8 mouse cellular contexts compared by ENCODE assay signal in the genomic region with DNA sequence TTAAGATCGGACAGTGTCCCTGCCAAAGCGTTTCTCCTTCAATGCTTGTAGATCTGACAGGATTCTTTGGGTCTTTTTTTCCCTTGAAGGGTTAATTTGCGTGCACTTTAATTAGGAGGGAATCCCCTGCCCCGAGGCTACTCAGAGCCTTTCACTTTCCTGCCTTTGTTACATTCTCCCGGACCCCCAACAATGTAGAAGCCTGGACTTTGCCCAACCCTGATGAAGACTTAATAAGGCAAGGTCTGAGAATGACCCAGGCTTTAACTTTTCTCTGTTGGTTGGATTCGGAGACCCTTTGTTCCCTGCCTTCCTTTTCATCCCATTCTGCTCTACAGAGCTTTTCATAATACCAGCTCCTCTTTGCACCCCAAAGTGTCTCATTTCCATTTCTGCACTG. TPM values are rescaled to one million over a fixed set of nuclear protein-coding genes. Genes with fewer than 3 reads are reported as not detected.
DNase-seq lines count a peak whose midpoint lies in the region; ATAC-seq and TF ChIP-seq lines count a peak whose summit lies in the region.
"Had no signal": no experiment of that assay in that cellular context is flagged by ENCODE, and none has a peak within 500 bp of the region (broad histone marks: within the 10 kb centered on the region; RNA-seq: fewer than 3 reads in every experiment).

No protein-coding gene starts in this region.

- WGBS in lung, embryonic 15.5 days = 69% methylated on average over 6 of the region's 6 CpGs
- WGBS in lung, postnatal 0 days = 72% methylated on average over 6 of the region's 6 CpGs
- 33% methylated on average over 6 of the region's 6 CpGs for WGBS in forebrain, embryonic 12.5 days

- peaks cover 6% of the 10 kb centered on the region; the same call in 1 of the 2 replicates for H3K27me3 ChIP-seq in lung, embryonic 15.5 days
- no peaks in the 10 kb centered on the region for H3K27me3 ChIP-seq in lung, postnatal 0 days (replicated peaks; ENCODE audit: insufficient read depth, low read length)
- H3K27me3 ChIP-seq in forebrain, embryonic 12.5 days = no peaks in the 10 kb centered on the region
- H3K27me3 ChIP-seq: liver, embryonic 13.5 days had no signal

- H3K4me3 ChIP-seq in lung, embryonic 15.5 days = 0 out of 2 replicates have a peak overlapping the region, but pooled peaks have one; percentile 64
- H3K4me3 ChIP-seq in lung, postnatal 0 days (ENCODE audit: low read depth, low read length) = no peak overlapping the region
- peak overlapping the region; percentile 68 for H3K4me3 ChIP-seq in forebrain, embryonic 12.5 days (replicated peaks)

- DNase-seq in lung, postnatal 0 days (ENCODE audit: low spot score) = no peak
- DNase-seq in mesoderm, embryonic 11.5 days (ENCODE audit: low read depth, low spot score) = peak; percentile 51
- DNase-seq in adrenal gland, postnatal 25 days = no peak
- DNase-seq in left cerebral cortex, adult 8-10 months (ENCODE audit: low spot score in 2 of 2) = no peak

- no peak for TF ChIP-seq EP300 in lung, postnatal 0 days (IDR thresholded peaks at IDR 0.05)

- H3K9ac ChIP-seq in lung, embryonic 15.5 days = no peak overlapping the region
- H3K9ac ChIP-seq in lung, postnatal 0 days (replicated peaks; ENCODE audit: low read depth) = no peak overlapping the region
- peak overlapping the region; percentile 50 for H3K9ac ChIP-seq in forebrain, embryonic 12.5 days

- no peak overlapping the region for H3K27ac ChIP-seq in lung, embryonic 15.5 days
- no peak overlapping the region for H3K27ac ChIP-seq in lung, postnatal 0 days (ENCODE audit: low read length)
- H3K27ac ChIP-seq in forebrain, embryonic 12.5 days = peak overlapping the region; percentile 97
- H3K27ac ChIP-seq: liver, embryonic 13.5 days had no signal

- H3K9me3 ChIP-seq in lung, embryonic 15.5 days = no peaks in the 10 kb centered on the region
- no peaks in the 10 kb centered on the region; the same call in 1 of the 2 replicates for H3K9me3 ChIP-seq in lung, postnatal 0 days (ENCODE audit: low read length)
- H3K9me3 ChIP-seq in forebrain, embryonic 12.5 days = peaks cover 15% of the 10 kb centered on the region
- H3K9me3 ChIP-seq: liver, embryonic 13.5 days had no signal

- peaks cover 9% of the 10 kb centered on the region; the same call in 1 of the 2 replicates for H3K4me1 ChIP-seq in lung, embryonic 15.5 days
- H3K4me1 ChIP-seq in lung, postnatal 0 days (ENCODE audit: insufficient read depth, low read depth, low read length) = no peaks in the 10 kb centered on the region; the same call in 1 of the 2 replicates
- H3K4me1 ChIP-seq in forebrain, embryonic 12.5 days = peaks cover 6% of the 10 kb centered on the region; the same call in 1 of the 2 replicates
- H3K4me1 ChIP-seq: liver, embryonic 13.5 days had no signal

- H3K36me3 ChIP-seq in lung, embryonic 15.5 days = no peaks in the 10 kb centered on the region
- H3K36me3 ChIP-seq in lung, postnatal 0 days (ENCODE audit: insufficient read depth, low read length) = no peaks in the 10 kb centered on the region
- H3K36me3 ChIP-seq in forebrain, embryonic 12.5 days (replicated peaks) = no peaks in the 10 kb centered on the region
- H3K36me3 ChIP-seq: liver, embryonic 13.5 days had no signal

- ATAC-seq in lung, embryonic 15.5 days (ENCODE audit: borderline replicate concordance, extremely low read depth, low FRiP score, low TSS enrichment) = no peak
- no peak for ATAC-seq in lung, postnatal 0 days
- peak; percentile 56 for ATAC-seq in forebrain, embryonic 12.5 days (ENCODE audit: low FRiP score)
- ATAC-seq in erythroid progenitor cell, adult 5-6 weeks (replicated peaks; ENCODE audit: low FRiP score, poor library complexity, severe bottlenecking) = no peak

- TF ChIP-seq CTCF in lung, postnatal 0 days (IDR thresholded peaks at IDR 0.05) = no peak

- H3K4me2 ChIP-seq in lung, embryonic 15.5 days = no peak overlapping the region
- H3K4me2 ChIP-seq in lung, postnatal 0 days (replicated peaks; ENCODE audit: low read depth, low read length) = no peak overlapping the region
- H3K4me2 ChIP-seq in forebrain, embryonic 12.5 days = peak overlapping the region; percentile 66

RNA-seq across cellular contexts. Expression of a gene that starts 0.6 kb away (rescaled TPM):
- polyA plus RNA-seq in lung, embryonic 15.5 days (2015; fragmentation: Nextera tagmentation; extraction: Ambion mirVana) = 5.0 and 5.1 TPM in 2 replicates
- polyA plus RNA-seq in lung, postnatal 0 days (2015; fragmentation: Nextera tagmentation; extraction: Ambion mirVana) = 2.2 and 2.8 TPM in 2 replicates
- polyA plus RNA-seq in forebrain, embryonic 12.5 days (2016; fragmentation: Nextera tagmentation; extraction: Ambion mirVana) = 25.1 and 25.5 TPM in 2 replicates
- total RNA-seq in adrenal gland, postnatal 25 days (2021) = 1.3 and 1.9 TPM in 2 replicates
- total RNA-seq in left cerebral cortex, adult 8-10 months (2022) = under 1 TPM; 0.36 to 0.98 (median 0.55) TPM
- total RNA-seq in erythroid progenitor cell, adult 5-6 weeks (2015; ENCODE audit: low replicate concordance) = not detected in 2 replicates
- not detected in 2 replicates for total RNA-seq in erythroid progenitor cell, adult 5-6 weeks (2017; ENCODE audit: low replicate concordance)

RNA-seq across cellular contexts. Expression of a gene that starts 43.7 kb away (rescaled TPM):
- 31.0 and 33.7 TPM in 2 replicates for polyA plus RNA-seq in lung, embryonic 15.5 days (2015; fragmentation: Nextera tagmentation; extraction: Ambion mirVana)
- polyA plus RNA-seq in lung, postnatal 0 days (2015; fragmentation: Nextera tagmentation; extraction: Ambion mirVana) = 10.2 and 10.6 TPM in 2 replicates
- polyA plus RNA-seq in forebrain, embryonic 12.5 days (2016; fragmentation: Nextera tagmentation; extraction: Ambion mirVana) = 82.2 and 91.4 TPM in 2 replicates
- total RNA-seq in adrenal gland, postnatal 25 days (2021) = 2.0 and 3.1 TPM in 2 replicates
- under 1 TPM in 3 of 4 experiments, not detected in 1; 0.27 to 0.46 (median 0.37) TPM for total RNA-seq in left cerebral cortex, adult 8-10 months (2022)
- not detected in 2 replicates for total RNA-seq in erythroid progenitor cell, adult 5-6 weeks (2015; ENCODE audit: low replicate concordance)
- total RNA-seq in erythroid progenitor cell, adult 5-6 weeks (2017; ENCODE audit: low replicate concordance) = not detected in 2 replicates

RNA-seq across cellular contexts. Expression of a gene that starts 43.8 kb away (rescaled TPM):
- 0.89 and 1.4 TPM in 2 replicates for polyA plus RNA-seq in lung, embryonic 15.5 days (2015; fragmentation: Nextera tagmentation; extraction: Ambion mirVana)
- polyA plus RNA-seq in lung, postnatal 0 days (2015; fragmentation: Nextera tagmentation; extraction: Ambion mirVana) = 0.30 and 0.33 TPM in 2 replicates
- 22.3 and 30.3 TPM in 2 replicates for polyA plus RNA-seq in forebrain, embryonic 12.5 days (2016; fragmentation: Nextera tagmentation; extraction: Ambion mirVana)
- total RNA-seq in adrenal gland, postnatal 25 days (2021) = 3.0 and 3.8 TPM in 2 replicates
- total RNA-seq in left cerebral cortex, adult 8-10 months (2022) = 1 to 10 TPM; 1.5 to 3.2 (median 2.4) TPM
- not detected in 2 replicates for total RNA-seq in erythroid progenitor cell, adult 5-6 weeks (2015; ENCODE audit: low replicate concordance)
- not detected in 2 replicates for total RNA-seq in erythroid progenitor cell, adult 5-6 weeks (2017; ENCODE audit: low replicate concordance)
